Mouse (Mus musculus) CH12.LX (cell line): ENCODE data around the gene Fam178b. TPM values are rescaled to one million over a fixed set of nuclear protein-coding genes. Genes with fewer than 3 reads are reported as not detected.

Experiments
- DNase-seq: peaks from one replicate; pipeline ENCODE4 v3.0.0-alpha.2; 2013; ENCODE audit errors: extremely low read depth
- H3K27ac ChIP-seq: 2 replicates; pipeline ENCODE4 v1.5.1; 2012; ENCODE audit warnings: low read depth, mild to moderate bottlenecking, control low read depth, moderate library complexity; ENCODE audit not compliant: insufficient read depth
- H3K27me3 ChIP-seq: replicated peaks from 2 replicates; pipeline ENCODE3; 2012; ENCODE audit warnings: inconsistent platforms
- H3K36me3 ChIP-seq, 2 experiments: replicated peaks in 1 of 2; 2 replicates each; pipeline versions ENCODE3 to v1.6.1; 2012; ENCODE audit warnings: inconsistent platforms in 1 of 2, low read length in 1 of 2, mild to moderate bottlenecking in 1 of 2, mixed read lengths in 1 of 2, moderate library complexity in 1 of 2; ENCODE audit not compliant: control insufficient read depth in 1 of 2, insufficient read depth in 1 of 2
- H3K4me1 ChIP-seq, 2 experiments: 2 replicates each; pipeline ENCODE4 v1.6.1; 2012; ENCODE audit warnings: inconsistent platforms in 1 of 2, moderate library complexity in 1 of 2; ENCODE audit not compliant: insufficient read depth in 2 of 2, control insufficient read depth in 1 of 2
- H3K4me2 ChIP-seq: 2 replicates; pipeline ENCODE4 v1.6.1; 2012; ENCODE audit warnings: low read depth, mild to moderate bottlenecking, control low read depth; ENCODE audit not compliant: poor library complexity, insufficient read depth, severe bottlenecking
- H3K4me3 ChIP-seq, 3 experiments: fragments of 150-350 bp in 1 of 3; sonication (generic) in 1 of 3; replicated peaks in 1 of 3; 2 replicates each; pipeline versions ENCODE3 to v1.5.1; 2011 to 2012; ENCODE audit warnings: low read depth in 2 of 3, low read length in 2 of 3, mild to moderate bottlenecking in 2 of 3, moderate library complexity in 2 of 3, control low read depth in 1 of 3, improper control_type of control experiment in 1 of 3, inconsistent platforms in 1 of 3, mixed read lengths in 1 of 3; ENCODE audit not compliant: poor library complexity in 1 of 3
- H3K79me2 ChIP-seq: replicated peaks from 2 replicates; pipeline ENCODE4 v1.6.1; 2012; ENCODE audit warnings: mild to moderate bottlenecking, moderate library complexity; ENCODE audit not compliant: control insufficient read depth, poor library complexity, insufficient read depth, severe bottlenecking; ENCODE audit errors: extremely low read depth
- H3K9ac ChIP-seq: 2 replicates; pipeline ENCODE4 v1.6.1; 2012; ENCODE audit warnings: low read depth, mild to moderate bottlenecking, control low read depth, moderate library complexity; ENCODE audit not compliant: insufficient read depth
- H3K9me3 ChIP-seq: replicated peaks from 2 replicates; pipeline ENCODE3; 2012; ENCODE audit warnings: low read length, inconsistent platforms, mixed read lengths
- CHD1 ChIP-seq: IDR thresholded peaks from 2 replicates; pipeline ENCODE4 v1.6.1; 2012; ENCODE audit warnings: low read depth, low read length, improper control_type of control experiment, inconsistent platforms
- CTCF ChIP-seq, 2 experiments: IDR thresholded peaks in 1 of 2; conservative IDR thresholded peaks in 1 of 2; 2 replicates each; pipeline ENCODE4 v1.5.1; 2011 to 2012; ENCODE audit warnings: low read depth in 2 of 2, low read length in 2 of 2, improper control_type of control experiment in 1 of 2, inconsistent platforms in 1 of 2, mild to moderate bottlenecking in 1 of 2, moderate library complexity in 1 of 2
- E2F4 ChIP-seq: IDR thresholded peaks from 2 replicates; pipeline ENCODE4 v1.6.1; 2011; ENCODE audit warnings: low read depth, low read length, improper control_type of control experiment; ENCODE audit not compliant: insufficient replicate concordance
- EP300 ChIP-seq: IDR thresholded peaks from 2 replicates; pipeline ENCODE4 v1.6.1; 2011; ENCODE audit warnings: low read length, improper control_type of control experiment
- ETS1 ChIP-seq: conservative IDR thresholded peaks from 2 replicates; pipeline ENCODE4 v1.6.1; 2012; ENCODE audit warnings: low read depth, mild to moderate bottlenecking, inconsistent platforms, low read length, improper control_type of control experiment, moderate library complexity
- IRF4 ChIP-seq: IDR thresholded peaks from 2 replicates; pipeline ENCODE4 v1.6.1; 2014; ENCODE audit warnings: low read depth, mild to moderate bottlenecking, inconsistent platforms, low read length, improper control_type of control experiment
- JUN ChIP-seq: IDR thresholded peaks from 2 replicates; pipeline ENCODE4 v1.6.1; 2011; ENCODE audit warnings: low read depth, mild to moderate bottlenecking, low read length, improper control_type of control experiment, moderate library complexity; ENCODE audit not compliant: insufficient read depth
- MAX ChIP-seq: IDR thresholded peaks from 2 replicates; pipeline ENCODE4 v1.6.1; 2011; ENCODE audit warnings: low read length, improper control_type of control experiment
- POLR2A ChIP-seq: IDR thresholded peaks from 2 replicates; pipeline ENCODE4 v1.6.1; 2011; ENCODE audit warnings: low read depth, mild to moderate bottlenecking, improper control_type of control experiment, low read length
- POLR2AphosphoS2 ChIP-seq: IDR thresholded peaks from 2 replicates; pipeline ENCODE4 v1.6.1; 2011; ENCODE audit warnings: low read depth, low read length, improper control_type of control experiment
- RCOR1 ChIP-seq: conservative IDR thresholded peaks from 2 replicates; pipeline ENCODE4 v1.6.1; 2012; ENCODE audit warnings: low read depth, mild to moderate bottlenecking, inconsistent platforms, low read length, improper control_type of control experiment
- SIN3A ChIP-seq: IDR thresholded peaks from 2 replicates; pipeline ENCODE4 v1.6.1; 2012; ENCODE audit warnings: low read length, improper control_type of control experiment, inconsistent platforms
- dilution Hi-C: fragments of 300-500 bp; cut with MboI; formaldehyde crosslinking; loops from 2 replicates; pipeline ENCODE4 v1.14.3; 2020; ENCODE audit warnings: low sequenced_read_pairs; ENCODE audit not compliant: extremely low pct_unique_long_range_greater_than_20kb, extremely low pct_ligation_motif_present
- in situ Hi-C: fragments of 300-500 bp; cut with MboI; formaldehyde crosslinking; loops from 3 replicates; pipeline ENCODE4 v1.14.3; 2019; ENCODE audit warnings: low sequenced_read_pairs, low pct_ligation_motif_present, low pct_unique_long_range_greater_than_20kb, mixed read lengths
- polyA plus RNA-seq: library from polyadenylated mRNA; unstranded; fragments of >175 nt; gene quantifications from 2 replicates; pipeline ENCODE4 v1.2.1, GENCODE M21; 2012; ENCODE audit warnings: low read depth; ENCODE audit not compliant: insufficient read length
- total RNA-seq, 2 experiments: library from RNA; depleted of rRNA; stranded (reverse); fragments of 300-350 nt in 1 of 2; fragments of >200 nt in 1 of 2; gene quantifications; 2 replicates each; pipeline ENCODE4 v1.2.3; 2012 to 2014

The Fam178b gene
- total and polyA plus RNA-seq, 3 experiments, result 0.50 TPM; not detected in 2

- in situ Hi-C loops, result no loop called here
- Histone ChIP-seq H3K4me2 (no peak overlapping the region), H3K9ac (no peak overlapping the region), H3K4me1 (peaks cover 4 to 17% of the 10 kb centered on the region in 2 experiments), H3K79me2 (no peaks in the 10 kb centered on the region), H3K27ac (no peak overlapping the region), H3K27me3 (peaks cover 12% of the 10 kb centered on the region), H3K4me3 (no peak overlapping the region), H3K9me3 (no peaks in the 10 kb centered on the region), H3K36me3 (no peaks in the 10 kb centered on the region)
- TF ChIP-seq CHD1 (no peak), POLR2A (no peak), IRF4 (no peak), RCOR1 (no peak), E2F4 (no peak), SIN3A (no peak), MAX (no peak), JUN (no peak), POLR2AphosphoS2 (no peak), CTCF (conservative IDR thresholded peaks at IDR 0.05 in 1 of 2, IDR thresholded peaks at IDR 0.05 in 1 of 2; ENCODE audit: low read depth in 2 of 2, low read length in 2 of 2) (no peak), EP300 (no peak)
- DNase-seq, result no peak
- dilution Hi-C loops, result no loop called here
Measured at GRCm38 (mm10) chr1:36583408-36584116, 99.4 kb downstream of the Fam178b start.

- H3K9ac ChIP-seq, result no peak overlapping the region
- no peaks in the 10 kb centered on the region for H3K36me3 ChIP-seq
- no peak overlapping the region for H3K4me3 ChIP-seq
- H3K79me2 ChIP-seq, result no peaks in the 10 kb centered on the region
- TF ChIP-seq ETS1, result no peak
- TF ChIP-seq, all 38 proteins: peak for 0
- no peak overlapping the region for H3K4me2 ChIP-seq
- peaks cover 0 to 9% of the 10 kb centered on the region in 2 experiments; a peak in 2 of 4 replicates for H3K4me1 ChIP-seq
- in situ Hi-C loops (no loop called here), dilution Hi-C loops (no loop called here)
- no peak for DNase-seq
- H3K27ac ChIP-seq, result no peak overlapping the region
- no peaks in the 10 kb centered on the region for H3K9me3 ChIP-seq
- peaks cover 12% of the 10 kb centered on the region for H3K27me3 ChIP-seq
Measured at GRCm38 (mm10) chr1:36582211-36582610, 100.8 kb downstream of the Fam178b start.

DNA sequence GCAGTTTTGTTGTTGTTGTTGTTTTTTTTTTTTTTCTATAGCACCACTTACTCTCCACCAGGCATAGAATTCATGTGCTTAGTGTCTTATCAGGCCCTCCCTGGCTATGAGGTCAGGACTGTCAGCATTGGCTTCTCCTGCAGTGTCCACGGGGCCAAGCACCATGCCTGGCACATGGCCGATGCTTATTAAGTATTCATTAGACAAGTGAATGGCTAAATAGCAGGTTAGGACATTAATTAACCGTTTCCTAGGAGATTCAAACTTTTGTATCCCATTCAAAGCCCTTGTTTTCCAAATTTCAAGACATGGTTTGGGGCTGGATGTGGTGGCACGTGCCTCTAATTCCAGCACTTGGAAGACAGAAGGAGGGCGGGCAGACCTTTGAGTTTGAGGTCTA lies 101.7 kb downstream of the Fam178b start:
- DNase-seq, result no peak
- dilution Hi-C loops, result no loop called here
- H3K4me3 ChIP-seq, result no peak overlapping the region
- no peaks in the 10 kb centered on the region for H3K36me3 ChIP-seq
- H3K9me3 ChIP-seq, result no peaks in the 10 kb centered on the region
- peaks cover 0 to 9% of the 10 kb centered on the region in 2 experiments; a peak in 2 of 4 replicates for H3K4me1 ChIP-seq
- no peak overlapping the region for H3K4me2 ChIP-seq
- no peak overlapping the region for H3K9ac ChIP-seq
- no peak for TF ChIP-seq SIN3A
- TF ChIP-seq, all 38 proteins: peak for 0
- peaks cover 12% of the 10 kb centered on the region for H3K27me3 ChIP-seq
- no peak overlapping the region for H3K27ac ChIP-seq
- H3K79me2 ChIP-seq, result no peaks in the 10 kb centered on the region
- in situ Hi-C loops, result no loop called here
